Mouse (Mus musculus) splenic B cell, adult 2 months (primary cell): ENCODE data around the gene Wnt10b.
A peak's percentile ranks its signal among the peaks of the same experiment; 100 is the strongest.

Experiments used
- DNase-seq: peaks from one replicate; pipeline ENCODE4 v3.0.0-alpha.2; 2011; ENCODE audit warnings: low read depth, low spot score
- H3K27me3 ChIP-seq: 2 replicates; pipeline ENCODE4 v1.6.1; 2012; ENCODE audit warnings: mild to moderate bottlenecking, low read length, moderate library complexity, mixed read lengths; ENCODE audit not compliant: control insufficient read depth, poor library complexity, insufficient read depth, severe bottlenecking
- H3K36me3 ChIP-seq: 2 replicates; pipeline ENCODE4 v1.6.1; 2012; ENCODE audit warnings: mild to moderate bottlenecking, low read length, moderate library complexity, mixed read lengths; ENCODE audit not compliant: control insufficient read depth, poor library complexity, insufficient read depth, severe bottlenecking

The Wnt10b gene

DNA sequence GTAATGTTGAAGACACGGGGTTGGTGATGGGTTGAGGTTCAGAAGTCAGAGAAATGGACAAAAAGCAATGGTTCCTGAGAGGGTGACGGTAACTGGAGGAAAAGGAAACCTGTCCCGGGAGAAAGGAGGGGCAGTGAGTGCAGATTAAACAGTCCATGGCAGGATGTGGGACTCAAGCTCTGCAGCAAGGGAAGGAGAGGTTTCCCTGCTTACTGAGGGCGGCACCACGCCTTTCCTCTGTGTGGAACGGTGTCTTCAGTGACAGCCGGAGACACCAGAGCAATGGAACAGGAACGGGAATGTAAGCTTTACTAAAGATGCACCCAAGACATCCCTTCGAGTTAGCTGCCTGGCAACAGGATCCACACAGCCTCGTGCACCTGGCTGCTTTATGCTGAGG, 41.4 kb downstream of the Wnt10b start:
- no peak for DNase-seq
- Histone ChIP-seq H3K27me3 (no peaks in the 10 kb centered on the region), H3K36me3 (0 out of 2 replicates have a peak, but pooled peaks cover 2% of the 10 kb centered on the region)

DNA sequence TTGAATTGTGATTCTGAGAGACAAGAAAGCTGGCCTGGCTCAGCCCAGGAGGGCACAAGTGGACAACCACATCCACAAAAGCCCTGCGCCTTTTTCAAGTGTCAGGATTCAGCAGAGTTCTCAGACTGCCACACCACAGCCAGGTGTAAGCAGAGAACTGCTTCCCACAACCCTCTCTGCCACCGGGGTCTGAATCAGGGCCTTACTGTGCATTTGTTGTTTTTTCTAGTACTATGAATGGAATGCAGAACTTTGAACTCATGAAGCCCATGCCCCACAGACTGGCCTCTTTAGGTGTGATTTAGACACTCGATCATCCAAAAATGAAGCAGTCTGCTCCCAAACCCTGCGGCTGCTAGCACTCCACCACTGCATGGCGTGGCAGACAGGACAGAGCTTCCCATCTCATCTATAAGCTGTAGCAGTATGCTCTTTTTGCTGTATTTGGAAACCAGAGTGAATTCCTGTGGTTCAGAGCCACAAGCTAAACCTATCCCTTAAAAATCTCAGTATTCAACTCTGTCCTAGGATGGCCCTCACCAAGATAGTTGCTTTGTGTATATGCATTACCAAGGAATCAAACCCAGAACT, 43.9 kb downstream of the Wnt10b start:
- no peaks in the 10 kb centered on the region for H3K36me3 ChIP-seq
- H3K27me3 ChIP-seq: no peaks in the 10 kb centered on the region
- DNase-seq: no peak

DNA sequence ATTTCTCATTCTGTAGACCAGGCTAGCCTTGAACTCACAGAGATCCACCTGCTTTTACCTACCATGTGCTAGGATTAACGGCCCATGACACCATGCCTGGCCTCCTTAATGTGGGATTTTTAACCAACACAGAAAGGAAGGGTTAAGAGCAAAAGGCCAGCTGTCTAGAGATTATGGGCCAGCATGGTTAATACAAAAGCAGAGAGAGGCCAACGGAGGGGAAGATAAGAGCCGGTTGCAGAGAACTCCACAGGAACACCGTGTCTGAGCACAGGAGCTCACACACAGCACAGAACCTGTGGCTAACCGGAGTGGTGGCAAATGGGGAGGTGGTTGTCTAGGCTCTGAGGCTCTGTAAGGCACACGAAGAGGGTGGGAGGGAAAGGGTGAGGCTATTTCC, 44.6 kb downstream of the Wnt10b start:
- H3K27me3 ChIP-seq: no peaks in the 10 kb centered on the region
- H3K36me3 ChIP-seq: no peaks in the 10 kb centered on the region
- DNase-seq: no peak

DNA sequence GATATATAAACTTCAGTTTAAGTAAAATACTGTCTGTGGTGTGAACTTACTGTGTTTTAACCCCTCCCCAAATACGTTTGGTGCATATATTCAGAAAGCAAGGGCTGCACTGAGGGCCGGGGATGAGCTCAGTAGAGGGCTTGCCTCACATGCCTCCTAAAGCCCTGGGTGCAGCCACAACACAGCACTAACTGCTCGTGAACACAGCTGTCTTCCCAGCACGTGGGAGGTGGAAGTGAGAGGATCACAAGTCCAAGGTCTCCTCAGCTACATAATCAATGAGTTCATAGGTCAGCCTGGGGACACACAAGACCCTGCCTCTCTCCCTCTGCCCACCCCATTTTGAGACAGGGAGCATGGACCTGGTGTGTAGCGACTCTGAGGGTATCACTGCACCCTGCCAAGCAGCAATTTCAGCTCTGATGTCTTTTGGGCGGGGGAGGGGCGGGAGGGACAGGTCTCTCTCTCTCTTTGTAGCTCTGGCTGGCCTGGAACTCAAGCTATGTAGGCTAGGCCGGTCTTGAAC, 45.9 kb downstream of the Wnt10b start:
- Histone ChIP-seq H3K27me3 (no peaks in the 10 kb centered on the region), H3K36me3 (no peaks in the 10 kb centered on the region)
- DNase-seq: no peak

DNA sequence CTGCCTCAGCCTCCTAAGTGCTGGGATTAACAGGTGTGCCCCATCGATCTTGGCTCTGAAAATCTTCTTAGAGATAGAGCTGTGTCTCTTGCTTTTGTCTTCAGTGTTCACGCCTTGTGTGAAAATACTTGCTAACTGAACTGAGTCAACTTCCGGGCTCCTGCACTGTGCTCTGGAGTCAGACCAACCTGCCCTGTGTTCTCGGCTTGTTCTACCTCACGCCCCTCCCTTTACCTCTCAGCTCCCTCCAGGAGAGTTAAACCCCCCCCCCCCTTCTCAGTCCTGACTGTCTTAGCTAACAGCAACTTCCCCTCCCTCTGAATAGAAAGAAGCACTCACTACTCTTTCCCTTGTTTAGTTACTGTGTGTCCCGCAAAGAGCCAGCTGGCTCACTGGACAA, 47.2 kb downstream of the Wnt10b start:
- no peak for DNase-seq
- Histone ChIP-seq H3K36me3 (no peaks in the 10 kb centered on the region), H3K27me3 (no peaks in the 10 kb centered on the region)

DNA sequence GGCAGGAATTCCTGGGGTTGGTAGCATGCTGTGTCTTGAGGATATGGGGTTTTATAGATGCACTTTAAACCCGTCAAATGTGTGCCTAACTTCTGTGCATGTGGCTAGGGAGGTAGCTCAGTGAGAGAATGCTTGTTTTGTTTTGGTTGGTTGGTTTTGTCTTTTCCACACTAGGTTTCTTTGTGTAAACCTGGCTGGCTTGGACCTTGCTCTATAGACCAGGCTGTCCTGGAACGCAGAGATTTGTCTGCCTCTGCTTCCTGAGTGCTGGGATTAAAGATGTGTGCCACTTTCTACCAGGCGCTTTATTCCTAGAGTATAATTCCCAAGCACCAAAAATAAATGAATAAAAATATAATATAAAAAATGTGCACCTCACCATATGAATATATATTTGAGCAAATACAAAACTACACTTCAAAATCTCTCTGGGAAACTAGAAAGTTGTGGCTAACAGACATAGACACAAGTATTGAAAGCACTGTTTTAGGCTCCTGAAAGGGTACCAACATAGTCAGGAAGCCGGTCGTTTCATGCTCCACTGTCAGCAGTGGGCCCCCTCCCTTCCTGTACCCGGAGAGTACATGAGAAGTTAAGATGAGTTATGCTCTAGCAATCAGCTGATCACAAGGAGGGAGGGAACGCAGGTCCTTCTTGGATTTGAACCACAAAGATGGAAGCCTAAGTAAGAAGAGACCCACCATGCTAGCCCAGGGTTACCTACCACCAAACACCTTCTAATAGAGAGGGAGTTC, 48.0 kb downstream of the Wnt10b start:
- H3K27me3 ChIP-seq: no peaks in the 10 kb centered on the region
- no peaks in the 10 kb centered on the region for H3K36me3 ChIP-seq
- no peak for DNase-seq

DNA sequence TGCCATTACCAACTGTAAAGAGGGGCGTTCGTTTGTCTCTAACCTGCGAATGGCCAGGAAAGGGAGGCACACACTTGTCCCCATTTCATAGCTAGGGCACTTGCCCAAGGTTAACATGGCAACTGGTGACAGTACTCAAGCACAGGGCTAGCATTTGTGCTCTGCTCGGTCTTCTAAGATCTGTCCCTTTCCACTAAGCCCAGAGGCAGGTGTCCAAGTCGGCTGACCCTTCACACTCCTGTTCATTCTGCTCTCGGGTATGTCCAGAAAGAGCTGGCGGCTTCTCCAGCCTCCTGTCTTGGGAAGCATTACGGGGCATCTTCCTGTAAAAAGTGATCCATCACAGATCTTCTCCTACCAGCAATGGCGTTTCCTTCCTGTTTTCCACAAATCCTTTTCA, 49.6 kb downstream of the Wnt10b start:
- Histone ChIP-seq H3K27me3 (no peaks in the 10 kb centered on the region; the same call in 1 of the 2 replicates), H3K36me3 (no peaks in the 10 kb centered on the region)
- DNase-seq: no peak

DNA sequence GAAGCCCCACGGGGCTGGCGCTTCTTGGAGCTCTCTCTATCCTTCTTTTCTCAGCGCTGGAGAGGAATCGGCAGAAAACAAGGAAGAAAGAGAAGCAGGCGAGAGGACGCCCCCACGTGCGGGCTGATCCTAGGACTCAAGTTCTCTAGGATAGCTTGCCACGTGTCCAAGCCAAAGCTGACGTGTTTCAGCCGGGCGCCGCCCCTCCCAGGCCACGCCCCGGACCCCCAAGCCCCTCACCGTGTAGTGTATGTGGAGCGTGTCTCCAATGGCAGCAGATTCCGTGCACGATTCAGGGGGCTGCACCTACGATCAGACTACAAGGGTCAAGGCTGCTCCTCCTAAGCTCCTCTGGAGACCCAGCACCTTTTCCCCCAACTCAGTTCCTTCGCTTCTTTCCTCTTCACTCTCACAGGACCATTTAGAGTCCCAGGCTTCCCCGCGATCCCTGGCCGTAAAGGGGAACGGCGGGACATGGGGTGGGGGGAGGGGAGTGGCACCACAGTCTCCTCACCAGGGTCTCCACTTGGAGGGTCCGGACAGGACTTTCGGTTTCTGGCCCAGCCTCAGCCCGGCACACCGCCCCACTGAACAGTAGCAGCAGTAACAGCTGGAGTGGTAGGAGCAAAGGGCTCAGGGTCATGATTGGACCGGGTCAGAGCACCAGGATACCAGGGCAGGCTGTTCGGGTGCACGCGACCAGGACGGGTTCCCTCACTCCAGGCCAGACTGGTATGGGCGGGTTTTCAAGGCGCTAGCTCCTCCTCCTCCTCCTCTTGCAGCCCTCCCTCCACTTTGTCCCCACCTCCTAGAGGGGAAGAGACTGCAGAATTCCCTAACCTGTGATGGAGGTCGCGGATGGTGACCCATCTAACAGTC, 50.3 kb downstream of the Wnt10b start, which contains the start of gene Fkbp11:
Fkbp11 (minus strand) TSS at position 756 of the 879 bp plus-strand sequence.
- Histone ChIP-seq H3K27me3 (no peaks in the 10 kb centered on the region; the same call in 1 of the 2 replicates), H3K36me3 (no peaks in the 10 kb centered on the region)
- peak; percentile 38 for DNase-seq

DNA sequence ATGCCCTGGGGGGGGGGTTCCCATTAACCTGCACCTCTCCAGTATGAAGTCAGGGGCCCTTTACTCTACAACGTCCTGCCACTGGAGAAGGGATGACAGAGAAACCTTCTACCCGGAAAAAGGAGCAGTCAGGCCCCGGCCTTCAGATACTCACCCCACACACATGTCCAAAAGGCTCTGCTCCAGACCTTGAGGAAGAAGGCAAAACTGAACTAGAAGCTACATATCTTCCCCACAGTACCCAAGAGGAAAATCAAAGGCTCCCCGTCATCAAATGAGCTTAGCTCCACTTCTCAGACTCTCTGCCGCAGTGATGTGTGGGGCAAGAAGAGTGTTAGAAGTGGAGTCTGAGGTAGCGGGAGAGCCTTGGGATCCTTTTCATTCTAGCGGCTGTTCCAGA, 51.2 kb downstream of the Wnt10b start:
- no peaks in the 10 kb centered on the region for H3K36me3 ChIP-seq
- no peak for DNase-seq
- H3K27me3 ChIP-seq: no peaks in the 10 kb centered on the region; the same call in 1 of the 2 replicates

DNA sequence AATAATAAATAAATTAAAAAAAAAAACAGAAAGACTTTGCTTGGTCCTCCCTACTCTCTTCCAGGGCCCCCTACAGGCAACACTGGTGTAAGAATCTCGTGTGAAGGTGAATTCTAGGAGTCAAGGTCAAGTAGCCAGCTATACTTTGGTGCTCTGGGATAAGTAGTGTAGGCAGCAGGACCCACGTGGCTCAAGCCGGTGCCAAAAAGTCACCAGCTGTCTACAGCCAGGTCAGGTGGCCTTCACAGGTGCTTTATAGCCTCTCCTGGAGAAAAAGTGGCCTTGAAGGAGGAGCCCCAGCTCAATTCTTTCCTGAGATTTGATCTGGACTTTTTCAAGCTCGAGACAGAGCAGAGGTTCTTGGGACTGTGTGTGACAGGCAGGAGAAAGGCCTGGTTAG, 51.9 kb downstream of the Wnt10b start:
- no peak for DNase-seq
- Histone ChIP-seq H3K36me3 (no peaks in the 10 kb centered on the region), H3K27me3 (no peaks in the 10 kb centered on the region; the same call in 1 of the 2 replicates)

DNA sequence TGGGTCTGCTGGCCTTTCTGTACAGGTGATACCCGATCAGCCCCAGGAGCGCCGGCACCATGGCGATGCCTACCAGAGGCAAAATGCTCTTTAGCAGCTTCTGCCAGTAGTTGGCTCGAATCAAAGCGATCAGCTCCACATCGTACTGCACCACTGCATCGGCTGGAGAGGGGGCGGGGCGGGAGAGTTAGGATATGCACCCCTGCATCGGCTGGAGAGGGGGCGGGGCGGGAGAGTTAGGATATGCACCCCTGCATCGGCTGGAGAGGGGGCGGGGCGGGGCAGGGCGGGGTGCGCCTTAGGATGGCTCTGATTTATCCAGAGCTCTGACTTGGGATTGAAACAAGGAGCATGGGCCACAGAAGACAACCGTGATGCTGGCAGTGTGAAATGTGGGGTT, 53.5 kb downstream of the Wnt10b start:
- H3K27me3 ChIP-seq: no peaks in the 10 kb centered on the region; the same call in 1 of the 2 replicates
- no peak for DNase-seq

DNA sequence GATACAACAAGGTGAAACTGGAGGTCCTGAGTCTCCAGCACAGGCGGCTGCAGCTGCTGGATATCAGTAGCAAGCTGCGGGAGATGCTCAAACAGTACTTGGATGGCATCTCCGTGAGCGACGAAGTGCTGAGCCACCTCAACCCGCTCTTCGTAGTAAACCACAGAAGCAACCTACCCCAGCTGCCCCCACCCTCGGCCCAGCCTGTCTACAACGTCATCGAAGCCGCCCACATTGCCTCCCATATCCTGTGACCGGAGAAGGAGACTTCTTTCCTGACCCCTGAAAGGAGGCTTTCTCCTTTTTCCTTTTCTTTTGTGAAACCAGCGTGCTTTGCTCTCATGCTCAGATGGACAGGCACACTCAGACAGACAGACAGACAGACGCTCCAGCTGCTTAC, 55.1 kb downstream of the Wnt10b start:
- no peak for DNase-seq
- no peaks in the 10 kb centered on the region; the same call in 1 of the 2 replicates for H3K27me3 ChIP-seq
- H3K36me3 ChIP-seq: no peaks in the 10 kb centered on the region

More for the DNA sequence above, 53.5 kb downstream of the Wnt10b start:
- H3K36me3 ChIP-seq: no peaks in the 10 kb centered on the region

DNA sequence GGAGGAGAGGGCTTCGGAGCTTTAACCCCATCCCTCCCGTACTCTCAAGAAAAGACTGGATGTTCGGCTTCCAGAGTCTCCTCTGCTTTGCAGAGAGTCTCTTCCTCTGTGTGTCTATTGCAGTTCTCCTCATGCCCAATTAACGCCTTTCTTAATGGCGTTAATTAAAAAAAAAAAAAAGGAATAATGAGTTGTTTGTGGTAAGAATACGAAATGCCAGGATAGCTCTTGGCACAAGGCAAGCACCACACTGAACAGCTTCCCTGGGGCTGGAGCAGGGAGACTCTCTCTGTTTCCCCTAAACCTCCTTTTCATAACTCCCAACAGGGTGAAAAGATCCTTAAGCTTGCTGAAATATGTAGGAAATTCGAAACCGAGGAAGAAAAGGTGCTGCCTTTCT, 55.8 kb downstream of the Wnt10b start:
- DNase-seq: no peak
- Histone ChIP-seq H3K36me3 (no peaks in the 10 kb centered on the region), H3K27me3 (no peaks in the 10 kb centered on the region; the same call in 1 of the 2 replicates)
